Mouse (Mus musculus) ES-E14 (cell line): Measurements from ENCODE around the gene Ppox. TPM values are rescaled to one million over a fixed set of nuclear protein-coding genes. Genes with fewer than 3 reads are reported as not detected.

Experiments used
- DNase-seq: peaks from one replicate; pipeline ENCODE4 v3.0.0-alpha.2; 2013; ENCODE audit warnings: low read depth, low spot score
- H3K27ac ChIP-seq: 2 replicates; pipeline ENCODE4 v1.5.1; 2012; ENCODE audit warnings: low read depth, mild to moderate bottlenecking, low read length, moderate library complexity, mixed read lengths; ENCODE audit not compliant: poor library complexity, insufficient read depth, severe bottlenecking
- H3K36me3 ChIP-seq: 2 replicates; pipeline ENCODE4 v1.6.1; 2012; ENCODE audit warnings: mild to moderate bottlenecking, low read length, moderate library complexity, mixed read lengths; ENCODE audit not compliant: control insufficient read depth, poor library complexity, insufficient read depth, severe bottlenecking
- H3K4me1 ChIP-seq, 2 experiments: fragments of 150-350 bp in 1 of 2; sonication (generic) in 1 of 2; 2 replicates each; pipeline ENCODE4 v1.6.1; 2012; ENCODE audit warnings: low read length in 2 of 2, mild to moderate bottlenecking in 1 of 2, mixed read lengths in 1 of 2; ENCODE audit not compliant: control insufficient read depth in 2 of 2, insufficient read depth in 2 of 2, poor library complexity in 1 of 2
- H3K4me3 ChIP-seq, 2 experiments: fragments of 150-350 bp in 1 of 2; sonication (generic) in 1 of 2; 2 replicates each; pipeline ENCODE4 v1.5.1; 2012; ENCODE audit warnings: low read length in 2 of 2, low read depth in 1 of 2, mild to moderate bottlenecking in 1 of 2, mixed read lengths in 1 of 2; ENCODE audit not compliant: insufficient read depth in 1 of 2, poor library complexity in 1 of 2, severe bottlenecking in 1 of 2
- H3K9ac ChIP-seq: 2 replicates; pipeline ENCODE4 v1.6.1; 2012; ENCODE audit warnings: low read depth, mild to moderate bottlenecking, low read length, mixed read lengths; ENCODE audit not compliant: poor library complexity, insufficient read depth, severe bottlenecking
- H3K9me3 ChIP-seq: fragments of 150-350 bp; sonication (generic); 2 replicates; pipeline ENCODE4 v1.6.1; 2012; ENCODE audit warnings: low read depth, mild to moderate bottlenecking, low read length; ENCODE audit not compliant: control insufficient read depth, insufficient read depth
- CHD2 ChIP-seq: IDR thresholded peaks from 2 replicates; pipeline ENCODE4 v1.6.1; 2014; ENCODE audit warnings: mild to moderate bottlenecking, low read depth, low read length, inconsistent platforms
- HCFC1 ChIP-seq: IDR thresholded peaks from 2 replicates; pipeline ENCODE4 v1.6.1; 2012; ENCODE audit warnings: low read length, inconsistent platforms, borderline replicate concordance; ENCODE audit not compliant: insufficient read depth
- MAFK ChIP-seq: IDR thresholded peaks from 2 replicates; pipeline ENCODE4 v1.6.1; 2014; ENCODE audit warnings: mild to moderate bottlenecking, low read depth, low read length, inconsistent platforms; ENCODE audit not compliant: insufficient read depth
- ZC3H11A ChIP-seq: IDR thresholded peaks from 2 replicates; pipeline ENCODE4 v1.6.1; 2012; ENCODE audit warnings: low read depth, mild to moderate bottlenecking, inconsistent platforms, low read length, borderline replicate concordance
- ZNF384 ChIP-seq: IDR thresholded peaks from 2 replicates; pipeline ENCODE4 v1.6.1; 2012; ENCODE audit warnings: low read depth, low read length, inconsistent platforms
- in situ Hi-C, 2 experiments: fragments of 600-800 bp; cut with MboI; formaldehyde crosslinking; loops; one replicate each; pipeline ENCODE4 v1.15.1; 2025; ENCODE audit warnings: low sequenced_read_pairs in 2 of 2, inconsistent platforms in 1 of 2; ENCODE audit not compliant: unreplicated experiment in 2 of 2
- total RNA-seq: library from RNA; depleted of rRNA; stranded (reverse); fragments of 300-350 nt; gene quantifications from 2 replicates; pipeline ENCODE4 v1.2.3, GENCODE M21; 2012

The Ppox gene
- total RNA-seq, 1 experiment: 15.5 TPM

- peaks cover 28% of the 10 kb centered on the region for H3K36me3 ChIP-seq
- DNase-seq: no peak
- in situ Hi-C loops: no loop called here
- no peak for TF ChIP-seq ZNF384
- TF ChIP-seq CHD2: no peak
- TF ChIP-seq MAFK: no peak
- TF ChIP-seq HCFC1: no peak
- TF ChIP-seq ZC3H11A: no peak
- H3K4me1 ChIP-seq: peaks cover 0 to 4% of the 10 kb centered on the region in 2 experiments; a peak in 2 of 4 replicates
- no peaks in the 10 kb centered on the region for H3K9me3 ChIP-seq
- no peak overlapping the region for H3K9ac ChIP-seq
- H3K27ac ChIP-seq: no peak overlapping the region
- H3K4me3 ChIP-seq: no peak overlapping the region
Measured at GRCm38 (mm10) chr1:171271622-171272021, 9.4 kb downstream of the Ppox start.

GRCm38 (mm10) chr1:171271196-171271595, 9.8 kb downstream of the Ppox start:
- DNase-seq: no peak
- Histone ChIP-seq H3K9me3 (no peaks in the 10 kb centered on the region), H3K27ac (no peak overlapping the region), H3K9ac (peak overlapping the region; percentile 87; the same call in 1 of the 2 replicates), H3K36me3 (peaks cover 25% of the 10 kb centered on the region), H3K4me3 (peak overlapping the region; percentile 86 to 99), H3K4me1 (peaks cover 0 to 4% of the 10 kb centered on the region in 2 experiments; a peak in 2 of 4 replicates)
- TF ChIP-seq HCFC1 (no peak), ZC3H11A (no peak)
- in situ Hi-C loops: no loop called here

- TF ChIP-seq HCFC1: no peak
- no peak for TF ChIP-seq ZC3H11A
- TF ChIP-seq MAFK: no peak
- no peak for TF ChIP-seq CHD2
- no peak for TF ChIP-seq ZNF384
- in situ Hi-C loops: no loop called here
- Histone ChIP-seq H3K36me3 (peaks cover 19% of the 10 kb centered on the region), H3K9me3 (no peaks in the 10 kb centered on the region), H3K9ac (peak overlapping the region; percentile 87), H3K27ac (peak overlapping the region; percentile 65), H3K4me3 (peak overlapping the region; percentile 86 to 99), H3K4me1 (peaks cover 0 to 4% of the 10 kb centered on the region in 2 experiments; a peak in 2 of 4 replicates)
- DNase-seq: no peak
Measured at GRCm38 (mm10) chr1:171270573-171270900, 10.4 kb downstream of the Ppox start.

GRCm38 (mm10) chr1:171269848-171270572, 11.0 kb downstream of the Ppox start, which contains the start of gene B4galt3:
B4galt3 (plus strand) TSS chr1:171270328.
- Histone ChIP-seq H3K4me1 (peaks cover 0 to 4% of the 10 kb centered on the region in 2 experiments; a peak in 2 of 4 replicates), H3K4me3 (peak within 1 kb of the TSS; percentile 86 to 99), H3K9me3 (no peaks in the 10 kb centered on the region), H3K36me3 (peaks cover 15% of the 10 kb centered on the region), H3K27ac (peak within 1 kb of the TSS; percentile 65), H3K9ac (peak within 1 kb of the TSS; percentile 87)
- in situ Hi-C loops: no loop called here
- TF ChIP-seq MAFK (no peak), ZNF384 (no peak), HCFC1 (peak; percentile 82), CHD2 (no peak), ZC3H11A (no peak)
- peak; percentile 86 for DNase-seq

GRCm38 (mm10) chr1:171268341-171268740, 12.6 kb downstream of the Ppox start:
- H3K36me3 ChIP-seq: peaks cover 7% of the 10 kb centered on the region; the same call in 1 of the 2 replicates
- TF ChIP-seq ZC3H11A: no peak
- no peak for TF ChIP-seq CHD2
- TF ChIP-seq HCFC1: no peak
- TF ChIP-seq ZNF384: no peak
- no peak for TF ChIP-seq MAFK
- H3K27ac ChIP-seq: no peak overlapping the region
- DNase-seq: no peak
- H3K9ac ChIP-seq: no peak overlapping the region
- peaks cover 0 to 4% of the 10 kb centered on the region in 2 experiments; a peak in 2 of 4 replicates for H3K4me1 ChIP-seq
- H3K9me3 ChIP-seq: no peaks in the 10 kb centered on the region
- no peak overlapping the region for H3K4me3 ChIP-seq
- in situ Hi-C loops: no loop called here
